Mouse (Mus musculus) ES-E14 (cell line): ENCODE results near the gene Hdac5.

Experiments used
- CHD2 ChIP-seq: IDR thresholded peaks from 2 replicates; pipeline ENCODE4 v1.6.1; 2014; ENCODE audit warnings: mild to moderate bottlenecking, low read depth, low read length, inconsistent platforms
- HCFC1 ChIP-seq: IDR thresholded peaks from 2 replicates; pipeline ENCODE4 v1.6.1; 2012; ENCODE audit warnings: low read length, inconsistent platforms, borderline replicate concordance; ENCODE audit not compliant: insufficient read depth
- MAFK ChIP-seq: IDR thresholded peaks from 2 replicates; pipeline ENCODE4 v1.6.1; 2014; ENCODE audit warnings: mild to moderate bottlenecking, low read depth, low read length, inconsistent platforms; ENCODE audit not compliant: insufficient read depth
- ZC3H11A ChIP-seq: IDR thresholded peaks from 2 replicates; pipeline ENCODE4 v1.6.1; 2012; ENCODE audit warnings: low read depth, mild to moderate bottlenecking, inconsistent platforms, low read length, borderline replicate concordance
- ZNF384 ChIP-seq: IDR thresholded peaks from 2 replicates; pipeline ENCODE4 v1.6.1; 2012; ENCODE audit warnings: low read depth, low read length, inconsistent platforms

DNA sequence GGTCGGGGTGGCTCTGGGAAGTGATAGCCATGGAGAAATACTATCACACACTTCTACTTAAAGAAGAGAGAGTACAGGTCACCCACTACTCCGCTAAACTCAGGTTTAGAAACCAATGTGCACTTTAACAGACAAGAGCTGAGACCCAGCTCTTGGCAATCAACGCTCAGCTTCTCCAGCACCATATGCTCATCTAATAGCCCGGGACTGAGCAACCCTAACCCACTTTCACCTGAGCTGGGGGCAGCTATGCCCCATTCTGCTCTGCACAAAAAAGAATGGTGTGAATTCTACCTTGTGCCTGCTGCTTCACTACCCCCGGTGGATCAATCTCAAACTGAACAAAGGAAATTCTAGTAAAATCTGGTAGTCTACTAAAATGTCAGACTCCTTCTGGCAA, 62.4 kb downstream of the Hdac5 start:
- no peak for TF ChIP-seq ZC3H11A
- no peak for TF ChIP-seq HCFC1
- TF ChIP-seq MAFK = no peak
- TF ChIP-seq ZNF384 = no peak
- no peak for TF ChIP-seq CHD2
